Mouse (Mus musculus): Measurements from ENCODE around the gene Srgn.
A peak's percentile ranks its signal among the peaks of the same experiment; 100 is the strongest.
"Not testable (repeated sequence)": the region's sequence is repeated elsewhere in the genome, so short reads cannot be mapped to it uniquely, and the experiment has no call there.

Gene Srgn

GRCm38 (mm10) chr10:62481108-62481852 is 46.0 kb downstream of the Srgn start:
- DNase-seq = no peak

- DNase-seq = no peak
Measured at GRCm38 (mm10) chr10:62476980-62477379, 50.3 kb downstream of the Srgn start.

GRCm38 (mm10) chr10:62474944-62475343 is 52.3 kb downstream of the Srgn start:
- DNase-seq = no peak

GRCm38 (mm10) chr10:62471105-62471504 is 56.1 kb downstream of the Srgn start:
- DNase-seq = no peak

GRCm38 (mm10) chr10:62469736-62470135 is 57.5 kb downstream of the Srgn start:
- no peak for DNase-seq

- DNase-seq = no peak
Measured at GRCm38 (mm10) chr10:62461321-62461720, 65.9 kb downstream of the Srgn start.

GRCm38 (mm10) chr10:62452001-62452400 is 75.2 kb downstream of the Srgn start:
- DNase-seq = not testable (repeated sequence)

GRCm38 (mm10) chr10:62450280-62450640 is 77.0 kb downstream of the Srgn start:
- no peak for DNase-seq

GRCm38 (mm10) chr10:62449364-62450279 is 77.6 kb downstream of the Srgn start, which contains the start of the genes 4930507D05Rik and Supv3l1:
Gene 4930507D05Rik, plus strand, starts transcription at chr10:62449489.
Gene Supv3l1, minus strand, starts transcription at chr10:62449738.
- peak; percentile 95 for DNase-seq

All from cerebellum, adult 8-10 months (tissue).